Mouse (Mus musculus): ENCODE results near the gene Ephb3. TPM values are rescaled to one million over a fixed set of nuclear protein-coding genes. Genes with fewer than 3 reads are reported as not detected.

Ephb3 gene
- total RNA-seq, 1 experiment from 2014 or later = not detected

DNA sequence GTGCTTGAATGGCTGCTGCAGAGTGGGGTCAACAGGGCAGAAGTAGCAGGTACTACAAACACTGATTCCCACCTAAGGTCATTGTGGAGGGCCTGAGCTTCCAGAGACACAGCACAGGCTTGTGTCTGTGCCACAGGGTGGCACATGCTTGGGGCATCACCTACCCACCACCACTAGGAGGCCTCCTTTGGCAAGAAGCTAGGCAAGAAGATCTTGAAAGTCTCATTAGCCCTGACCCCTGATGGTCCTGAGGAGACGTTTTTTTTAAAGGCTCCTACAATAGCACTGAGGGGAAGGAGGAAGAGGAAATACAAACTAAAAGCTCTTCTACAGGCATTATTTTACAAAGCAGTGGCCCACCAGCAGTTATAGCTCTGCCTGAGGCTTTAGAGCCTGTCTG is 6.0 kb upstream of the Ephb3 start:
- no peak for ATAC-seq (replicated peaks; ENCODE audit: insufficient number of reproducible peaks, low FRiP score, low TSS enrichment, poor library complexity, severe bottlenecking)

DNA sequence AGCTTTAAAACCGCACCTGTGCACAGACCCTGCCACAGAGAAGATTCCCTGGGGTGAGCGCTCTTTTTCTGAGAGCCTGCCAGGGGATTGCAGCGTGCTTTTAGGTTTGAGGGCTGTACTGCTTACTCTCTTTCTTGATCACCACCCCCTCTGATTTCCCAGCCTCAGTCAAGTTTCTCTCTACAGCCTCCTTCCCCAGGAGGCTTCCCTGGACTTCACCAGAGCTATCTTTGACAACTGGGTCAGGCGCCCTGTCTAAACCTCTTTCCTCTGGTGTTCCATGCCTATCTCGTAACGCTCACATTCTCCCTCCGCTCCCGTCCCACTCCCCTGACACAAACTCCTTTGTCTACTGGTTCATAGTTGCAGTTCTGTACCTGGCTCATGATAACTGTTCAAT is 5.1 kb upstream of the Ephb3 start:
- ATAC-seq (replicated peaks; ENCODE audit: insufficient number of reproducible peaks, low FRiP score, low TSS enrichment, poor library complexity, severe bottlenecking) = no peak

DNA sequence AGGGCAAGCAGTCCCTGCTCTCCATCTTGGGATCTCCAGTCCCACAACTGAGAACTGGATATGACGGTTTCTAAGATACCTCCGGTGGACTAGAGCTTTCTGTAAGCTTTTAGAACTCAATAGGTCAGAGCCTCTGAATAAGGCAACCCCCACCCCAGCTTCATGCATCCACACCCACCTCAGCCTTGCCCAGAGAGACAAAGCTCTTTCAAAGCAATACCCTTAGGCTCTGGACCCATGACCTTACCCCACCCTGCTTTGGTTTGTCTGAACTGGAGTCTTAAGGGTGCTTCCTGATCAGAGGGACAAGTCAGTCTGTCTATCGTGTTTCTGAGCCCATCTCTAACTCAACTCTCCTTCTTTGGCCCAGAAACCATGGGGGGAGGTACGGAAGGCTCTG is 1.8 kb upstream of the Ephb3 start:
- no peak for ATAC-seq (replicated peaks; ENCODE audit: insufficient number of reproducible peaks, low FRiP score, low TSS enrichment, poor library complexity, severe bottlenecking)

DNA sequence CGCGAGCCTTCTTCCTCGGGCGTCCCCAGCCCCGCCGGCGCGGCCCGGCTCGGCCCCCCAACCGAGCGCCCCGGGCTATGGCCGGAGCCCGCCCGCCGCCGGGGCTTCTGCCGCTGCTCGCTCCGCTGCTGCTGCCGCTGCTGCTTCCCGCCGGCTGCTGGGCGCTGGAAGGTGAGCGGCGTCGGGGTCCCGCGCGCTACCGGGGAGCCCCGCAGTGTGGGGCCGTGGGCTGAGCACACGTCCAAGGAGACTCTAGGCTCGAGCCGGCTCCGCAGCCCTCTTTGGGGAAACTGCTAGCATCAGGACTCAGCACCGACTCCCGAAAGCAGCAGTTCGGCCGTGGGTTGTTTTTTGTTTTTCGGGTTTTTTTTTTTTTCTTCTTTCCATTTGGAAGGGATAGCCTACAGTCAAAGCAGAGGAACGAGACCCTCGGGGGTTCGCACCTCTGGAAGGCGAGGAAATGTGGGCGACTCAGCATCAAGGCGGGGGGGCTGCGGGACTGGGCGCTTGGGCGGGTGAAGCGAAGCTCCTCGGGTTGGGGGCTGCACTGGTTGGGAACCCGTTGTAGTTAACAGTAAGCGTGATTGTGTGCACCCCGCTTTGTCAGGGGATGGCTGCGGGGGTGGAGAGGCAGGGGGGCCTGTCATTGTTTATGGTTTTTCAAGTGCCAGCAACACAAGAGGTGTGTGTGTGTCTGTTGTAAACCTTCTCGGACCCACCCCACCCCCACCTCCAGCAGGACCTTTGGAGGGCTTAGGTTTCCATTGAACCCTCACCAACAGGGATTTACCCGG is 735 bp downstream of the Ephb3 start:
- ATAC-seq (replicated peaks; ENCODE audit: insufficient number of reproducible peaks, low FRiP score, low TSS enrichment, poor library complexity, severe bottlenecking) = no peak

DNA sequence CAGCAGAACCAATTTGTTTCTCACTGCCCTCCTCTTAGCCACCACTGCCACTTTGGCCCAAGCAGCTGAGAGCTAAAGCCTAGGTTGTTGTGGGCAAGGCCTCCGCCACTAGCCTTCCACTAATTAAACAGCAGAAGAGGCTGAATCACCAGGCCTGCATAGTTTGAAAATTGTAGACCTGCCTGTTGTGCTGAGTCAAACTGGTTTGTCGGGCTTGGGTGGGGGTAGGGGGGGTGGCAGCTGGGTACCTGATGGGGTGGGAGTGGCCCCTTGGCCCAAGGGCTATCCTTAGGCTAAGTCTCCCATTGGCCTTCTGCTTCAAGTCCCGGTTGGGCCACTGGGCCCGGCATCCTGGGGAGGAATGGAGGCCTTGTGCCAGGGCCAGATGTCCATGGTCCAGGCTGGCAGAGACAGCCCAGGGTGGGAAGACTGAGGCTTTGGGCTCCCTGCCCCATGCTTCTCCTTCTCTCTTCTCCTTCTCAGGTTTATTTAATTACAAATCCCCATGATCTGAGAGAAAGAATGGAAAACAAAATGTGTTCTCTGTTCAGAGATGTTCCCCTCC is 3.5 kb downstream of the Ephb3 start:
- ATAC-seq (replicated peaks; ENCODE audit: insufficient number of reproducible peaks, low FRiP score, low TSS enrichment, poor library complexity, severe bottlenecking) = no peak

DNA sequence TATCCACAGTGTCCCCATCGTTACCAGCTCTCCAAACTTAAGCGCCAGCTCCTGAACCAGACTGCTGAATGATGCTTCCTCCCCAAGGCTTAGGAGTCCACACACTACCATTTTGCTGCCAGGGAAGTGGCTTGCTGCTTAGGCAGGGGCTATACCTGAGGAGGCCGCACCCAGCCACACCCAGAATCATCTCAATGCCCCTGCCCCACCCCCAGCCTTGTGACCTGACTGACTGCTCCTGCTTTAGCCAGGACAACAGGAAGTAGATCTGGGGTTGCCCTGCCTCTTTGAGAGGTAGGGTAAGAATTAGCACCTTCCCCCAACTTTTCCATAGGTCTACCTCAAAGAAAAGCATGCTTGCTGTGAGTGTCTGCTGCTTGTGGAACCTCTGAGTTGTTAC is 4.7 kb downstream of the Ephb3 start:
- ATAC-seq (replicated peaks; ENCODE audit: insufficient number of reproducible peaks, low FRiP score, low TSS enrichment, poor library complexity, severe bottlenecking) = no peak

DNA sequence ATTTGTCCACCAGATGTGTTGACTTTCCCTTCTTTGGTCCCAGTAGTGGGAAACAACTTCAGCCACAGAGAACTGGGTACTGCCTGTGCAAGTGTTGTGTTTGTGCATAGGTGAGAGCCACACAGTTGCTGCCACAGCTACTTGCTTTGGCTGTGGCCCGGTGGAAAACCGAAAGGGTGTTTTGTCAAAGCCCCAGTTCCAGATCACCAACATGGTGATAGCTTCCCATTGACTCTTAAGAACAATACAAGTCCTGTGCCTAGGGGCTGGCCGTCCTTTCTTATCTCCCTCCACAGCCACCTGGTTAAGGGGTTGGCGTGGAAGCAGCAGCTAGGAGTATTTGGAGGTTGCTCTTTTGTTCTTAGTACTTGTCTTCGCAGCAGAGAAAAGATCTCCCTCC is 5.6 kb downstream of the Ephb3 start:
- no peak for ATAC-seq (replicated peaks; ENCODE audit: insufficient number of reproducible peaks, low FRiP score, low TSS enrichment, poor library complexity, severe bottlenecking)

DNA sequence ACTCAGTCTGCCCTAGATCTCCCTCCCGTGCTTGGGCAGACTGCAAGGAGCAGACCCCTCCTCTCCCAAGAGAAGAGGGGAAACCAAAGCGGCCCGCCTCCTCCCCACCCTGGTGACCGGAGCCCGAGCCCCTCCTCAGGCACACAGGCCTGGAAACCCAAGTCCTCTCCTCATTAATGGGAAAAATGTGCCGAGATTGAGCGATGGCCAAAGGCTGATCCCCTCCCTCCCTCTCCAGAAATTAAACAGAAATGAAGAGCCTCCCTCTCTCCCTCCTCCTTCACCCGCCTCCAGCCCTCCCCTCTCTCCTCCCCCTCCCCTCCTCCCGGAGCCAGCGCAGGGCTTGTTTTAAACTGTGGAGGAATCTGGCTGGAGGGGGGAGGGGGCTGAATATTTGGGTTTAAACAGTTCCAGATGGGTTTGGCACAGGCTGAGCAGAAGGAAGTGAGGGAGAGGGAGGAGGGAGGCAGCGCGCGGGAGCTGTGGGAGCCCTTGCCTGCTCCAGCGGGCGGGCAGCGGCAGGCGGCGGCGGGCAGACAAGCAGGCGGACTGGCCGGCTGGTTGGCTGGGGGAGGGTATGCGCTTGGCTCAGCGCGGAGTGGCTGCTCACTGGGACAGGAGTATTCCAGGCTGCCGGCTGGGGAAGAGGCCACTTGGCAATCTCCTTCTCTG is 6.2 kb downstream of the Ephb3 start:
- ATAC-seq (replicated peaks; ENCODE audit: insufficient number of reproducible peaks, low FRiP score, low TSS enrichment, poor library complexity, severe bottlenecking) = no peak

DNA sequence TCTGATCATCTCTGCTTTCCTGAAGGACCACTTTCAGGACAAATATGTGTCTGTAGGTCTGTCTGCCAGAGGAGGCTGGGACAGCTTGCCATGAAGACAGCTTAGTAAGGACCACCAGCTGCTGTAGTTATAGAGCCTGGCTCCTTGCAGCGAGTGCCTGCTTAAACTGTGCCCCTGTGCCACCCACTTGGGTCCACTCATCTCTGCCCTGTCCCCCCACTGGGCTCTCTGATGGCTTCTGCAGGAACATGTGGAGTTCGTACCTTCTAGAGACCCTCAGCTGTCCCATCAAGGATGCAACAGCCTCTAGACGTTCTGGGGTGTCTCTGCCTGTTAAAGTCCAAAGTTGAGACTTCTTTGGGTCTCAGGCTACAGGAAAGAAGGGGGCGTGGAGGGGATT is 6.9 kb downstream of the Ephb3 start:
- ATAC-seq (replicated peaks; ENCODE audit: insufficient number of reproducible peaks, low FRiP score, low TSS enrichment, poor library complexity, severe bottlenecking) = no peak

DNA sequence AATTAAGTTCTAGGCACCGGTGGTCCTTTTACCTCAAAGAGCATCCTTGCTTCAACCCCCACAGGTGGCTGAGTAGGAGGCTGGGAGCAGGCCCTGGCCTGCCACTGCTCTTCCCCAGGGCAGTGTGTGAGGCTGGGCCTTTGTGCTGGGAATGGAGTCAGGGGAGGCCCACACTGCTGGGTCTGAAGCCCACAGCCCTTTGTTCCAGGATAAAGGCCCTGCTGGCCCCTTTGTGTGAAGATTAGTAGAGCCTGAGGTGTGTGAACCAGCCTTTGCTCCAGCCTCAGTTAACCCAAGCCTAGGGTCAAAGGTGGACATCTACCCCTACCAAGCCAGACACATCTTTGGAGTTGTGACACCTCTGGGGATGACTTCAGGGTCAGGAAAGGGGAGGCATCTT is 7.8 kb downstream of the Ephb3 start:
- ATAC-seq (replicated peaks; ENCODE audit: insufficient number of reproducible peaks, low FRiP score, low TSS enrichment, poor library complexity, severe bottlenecking) = no peak

DNA sequence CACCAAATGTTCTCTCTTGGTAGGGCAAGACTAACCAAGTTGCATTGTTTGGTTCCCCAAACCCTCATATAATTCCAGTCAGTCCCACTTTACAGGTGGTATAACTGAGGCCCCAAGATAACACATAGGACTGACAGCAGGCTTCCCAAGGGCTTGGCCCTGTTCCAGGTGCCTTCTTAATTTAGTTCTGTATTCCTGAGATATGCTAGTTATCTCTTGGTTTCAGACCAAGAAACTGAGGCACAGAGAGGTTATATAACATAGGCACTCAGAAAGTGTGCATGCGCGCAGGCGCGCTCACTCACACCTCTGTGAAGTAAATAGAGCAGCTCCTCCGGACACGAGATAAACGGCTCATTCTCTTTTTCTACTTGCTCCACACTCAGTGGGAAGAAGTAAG is 9.4 kb downstream of the Ephb3 start:
- ATAC-seq (replicated peaks; ENCODE audit: insufficient number of reproducible peaks, low FRiP score, low TSS enrichment, poor library complexity, severe bottlenecking) = no peak

DNA sequence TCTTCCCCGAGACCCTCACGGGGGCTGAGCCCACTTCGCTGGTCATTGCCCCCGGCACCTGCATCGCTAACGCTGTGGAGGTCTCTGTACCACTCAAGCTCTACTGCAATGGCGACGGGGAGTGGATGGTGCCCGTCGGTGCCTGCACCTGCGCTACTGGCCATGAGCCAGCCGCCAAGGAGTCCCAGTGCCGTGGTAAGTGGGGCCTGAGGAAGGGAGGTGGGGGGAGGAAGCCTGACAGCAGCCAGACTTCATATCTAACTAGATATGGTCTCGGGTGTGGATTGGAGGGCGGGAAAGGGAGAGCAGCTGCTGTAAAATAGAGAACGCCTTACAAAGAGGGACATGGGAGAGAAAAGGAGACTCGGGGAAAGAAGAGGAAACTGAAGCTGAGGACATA is 10.2 kb downstream of the Ephb3 start:
- ATAC-seq (replicated peaks; ENCODE audit: insufficient number of reproducible peaks, low FRiP score, low TSS enrichment, poor library complexity, severe bottlenecking) = no peak

DNA sequence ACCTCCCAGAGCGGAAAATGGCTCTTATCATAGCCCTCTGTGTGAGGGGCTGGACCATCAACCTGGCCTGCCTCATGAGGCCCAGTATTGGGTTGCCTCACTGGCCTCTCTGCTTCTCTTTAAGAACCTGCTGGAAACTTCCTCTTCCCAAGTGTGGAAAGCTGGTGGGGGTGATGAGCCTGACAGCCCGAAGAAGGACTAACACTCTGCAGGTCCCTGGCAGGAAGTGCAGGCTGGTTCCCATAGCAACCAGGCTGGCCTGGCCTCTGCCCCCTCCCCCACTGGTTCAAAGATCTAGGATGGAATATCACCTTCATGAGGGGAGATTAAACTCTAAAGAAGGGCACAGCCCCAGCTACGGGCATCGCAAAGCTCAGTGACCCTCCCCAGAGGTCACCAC is 11.5 kb downstream of the Ephb3 start:
- no peak for ATAC-seq (replicated peaks; ENCODE audit: insufficient number of reproducible peaks, low FRiP score, low TSS enrichment, poor library complexity, severe bottlenecking)

DNA sequence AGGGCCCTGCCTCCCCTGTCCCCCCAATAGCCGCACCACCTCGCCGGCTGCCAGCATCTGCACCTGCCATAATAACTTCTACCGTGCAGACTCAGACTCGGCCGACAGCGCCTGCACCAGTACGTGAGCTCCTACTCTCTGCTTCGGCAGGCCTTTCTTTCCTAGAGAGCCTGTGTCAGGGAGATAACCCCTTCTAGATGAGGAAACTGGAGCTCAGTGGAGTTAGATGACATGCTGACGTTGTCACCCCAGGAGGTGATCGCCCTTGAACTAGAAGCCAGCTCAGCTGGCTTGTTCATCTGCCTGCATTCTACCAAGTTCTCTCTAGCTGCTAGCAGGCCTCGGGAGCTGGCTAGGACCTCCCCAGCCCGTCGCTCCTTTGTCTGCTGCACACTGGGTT is 12.7 kb downstream of the Ephb3 start:
- ATAC-seq (replicated peaks; ENCODE audit: insufficient number of reproducible peaks, low FRiP score, low TSS enrichment, poor library complexity, severe bottlenecking) = no peak

DNA sequence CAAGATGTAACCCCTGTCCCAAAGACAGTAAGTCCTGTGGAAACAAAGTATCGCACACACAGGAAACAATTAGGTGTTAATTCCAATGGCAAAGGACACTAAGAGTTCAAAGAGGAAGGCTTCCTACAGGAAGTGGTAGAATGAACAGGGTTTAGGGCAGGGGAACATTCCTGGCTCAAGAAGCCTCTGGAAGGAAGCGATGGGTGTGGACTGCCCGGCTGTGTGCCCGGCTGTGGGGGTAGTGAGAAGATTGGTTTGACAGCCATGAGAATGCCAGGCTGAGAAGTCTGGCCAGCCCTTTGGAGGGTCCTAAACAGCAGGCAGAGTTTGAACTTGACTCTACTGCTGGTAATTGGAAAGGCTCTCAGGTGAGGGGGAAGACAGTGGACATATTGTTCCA is 15.1 kb downstream of the Ephb3 start:
- no peak for ATAC-seq (replicated peaks; ENCODE audit: insufficient number of reproducible peaks, low FRiP score, low TSS enrichment, poor library complexity, severe bottlenecking)

DNA sequence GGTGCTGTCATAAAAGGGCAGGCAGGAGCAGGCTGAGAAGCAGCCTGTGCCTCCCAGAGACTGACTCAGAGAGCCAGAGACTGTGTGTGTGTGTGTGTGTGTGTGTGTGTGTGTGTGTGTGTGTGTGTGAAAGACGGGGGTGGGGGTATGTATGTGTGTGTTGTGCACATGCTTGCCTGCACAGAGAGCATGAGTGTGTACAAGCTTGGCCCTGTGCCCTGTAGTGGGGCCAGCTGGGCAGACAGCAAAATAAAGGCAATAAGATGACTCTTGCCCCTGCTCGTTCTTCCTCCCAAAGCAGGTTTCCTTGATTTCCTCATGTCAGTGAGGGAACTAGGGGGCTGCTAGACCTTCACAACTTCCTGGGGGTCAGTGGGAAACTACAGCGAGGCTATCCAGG is 18.5 kb downstream of the Ephb3 start:
- no peak for ATAC-seq (replicated peaks; ENCODE audit: insufficient number of reproducible peaks, low FRiP score, low TSS enrichment, poor library complexity, severe bottlenecking)

DNA sequence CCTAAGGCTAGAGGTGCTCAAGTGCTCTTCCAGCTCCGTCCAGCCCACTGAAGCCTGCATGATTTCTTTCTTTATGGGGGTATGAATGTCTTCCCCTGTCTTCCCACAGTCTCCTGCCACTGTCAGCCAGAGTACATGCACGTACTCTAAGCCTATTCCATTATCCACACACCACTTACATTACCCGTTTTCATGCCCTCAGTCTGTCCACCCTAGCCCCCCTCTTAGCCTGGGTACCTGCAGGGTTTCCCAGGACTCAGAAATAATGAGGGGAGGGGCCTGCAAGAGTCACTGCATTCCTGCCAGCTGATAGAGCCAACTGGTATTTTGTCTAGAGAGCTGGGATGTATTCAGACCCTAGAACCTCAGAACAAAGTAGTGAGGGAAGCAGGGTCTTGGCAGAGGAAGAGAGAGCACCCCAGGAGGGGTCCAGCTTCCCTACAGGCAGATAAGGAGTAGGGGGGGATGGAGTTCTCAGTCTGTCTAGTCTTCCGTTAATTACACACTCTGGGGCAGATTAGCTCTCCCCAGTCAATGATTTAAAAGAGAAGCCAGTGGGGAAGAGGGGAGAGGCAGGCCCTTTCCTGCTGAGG is 20.2 kb downstream of the Ephb3 start:
- ATAC-seq (replicated peaks; ENCODE audit: insufficient number of reproducible peaks, low FRiP score, low TSS enrichment, poor library complexity, severe bottlenecking) = no peak

DNA sequence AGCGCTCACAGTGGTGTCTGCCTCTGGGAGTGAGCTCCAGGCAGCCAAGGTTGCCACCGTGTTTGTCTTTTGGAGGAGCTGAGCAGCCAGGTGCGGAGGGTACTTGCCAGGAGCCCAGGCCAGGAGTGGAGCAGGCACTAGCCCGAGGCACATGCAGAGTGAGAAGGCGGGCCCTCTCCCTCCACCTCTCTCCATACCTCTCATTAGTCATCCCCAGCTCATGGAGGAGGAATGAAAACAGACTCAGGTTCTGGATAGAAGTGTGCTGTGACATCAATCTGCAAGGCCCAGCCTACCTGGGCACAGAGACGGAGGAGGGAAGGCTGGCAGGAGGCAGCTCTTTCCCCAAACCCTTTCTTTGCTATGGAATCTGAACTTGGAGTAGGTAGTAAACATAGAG is 22.1 kb downstream of the Ephb3 start:
- no peak for ATAC-seq (replicated peaks; ENCODE audit: insufficient number of reproducible peaks, low FRiP score, low TSS enrichment, poor library complexity, severe bottlenecking)

DNA sequence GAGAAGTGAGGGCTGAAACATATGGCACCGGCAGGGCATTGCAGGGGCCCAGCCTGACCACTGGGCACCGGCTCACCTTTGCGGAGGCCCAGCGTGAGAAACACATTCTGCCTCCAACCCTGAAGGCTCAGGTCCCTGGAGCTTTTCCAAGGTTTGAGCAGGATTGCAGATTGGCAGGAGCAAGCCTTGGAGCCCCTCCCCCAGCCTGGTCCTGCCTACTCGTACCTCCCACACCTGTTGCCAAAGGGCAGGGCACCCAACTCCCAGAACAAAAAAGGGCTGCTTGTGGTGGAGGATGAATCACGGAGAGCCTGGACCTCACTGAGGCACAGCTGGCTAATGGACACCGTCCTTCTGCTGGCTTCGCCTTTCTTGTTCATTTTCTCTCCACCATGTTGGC is 30.6 kb downstream of the Ephb3 start:
- ATAC-seq (replicated peaks; ENCODE audit: insufficient number of reproducible peaks, low FRiP score, low TSS enrichment, poor library complexity, severe bottlenecking) = no peak

DNA sequence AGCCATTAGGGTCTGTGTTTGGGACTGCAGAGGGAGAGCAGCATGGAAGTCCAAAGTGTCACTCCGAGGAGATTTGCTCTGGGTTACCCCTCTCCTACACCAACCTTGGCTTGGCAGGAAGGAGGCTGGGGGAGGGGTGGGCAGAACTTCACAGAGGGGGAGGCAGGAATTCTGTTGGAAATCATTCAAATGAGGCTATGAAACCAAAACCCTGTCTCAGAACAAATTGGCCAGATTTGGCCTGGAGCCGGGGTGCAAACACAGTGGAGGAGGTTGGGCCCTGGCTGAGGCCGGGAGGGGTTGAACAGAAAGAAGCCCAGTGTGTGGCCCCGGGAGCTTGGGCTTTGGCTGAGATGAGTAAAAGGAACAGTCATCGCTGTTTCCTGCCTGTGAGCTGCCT is 34.2 kb downstream of the Ephb3 start:
- no peak for ATAC-seq (replicated peaks; ENCODE audit: insufficient number of reproducible peaks, low FRiP score, low TSS enrichment, poor library complexity, severe bottlenecking)

Data from monocyte, adult 5-6 weeks (primary cell).